Mouse (Mus musculus): ENCODE results near the gene Ric1. TPM values are rescaled to one million over a fixed set of nuclear protein-coding genes. Genes with fewer than 3 reads are reported as not detected.
"Not testable (repeated sequence)": the region's sequence is repeated elsewhere in the genome, so short reads cannot be mapped to it uniquely, and the experiment has no call there.

The Ric1 gene
- polyA plus RNA-seq, 1 experiment, result 31.9 TPM

DNA sequence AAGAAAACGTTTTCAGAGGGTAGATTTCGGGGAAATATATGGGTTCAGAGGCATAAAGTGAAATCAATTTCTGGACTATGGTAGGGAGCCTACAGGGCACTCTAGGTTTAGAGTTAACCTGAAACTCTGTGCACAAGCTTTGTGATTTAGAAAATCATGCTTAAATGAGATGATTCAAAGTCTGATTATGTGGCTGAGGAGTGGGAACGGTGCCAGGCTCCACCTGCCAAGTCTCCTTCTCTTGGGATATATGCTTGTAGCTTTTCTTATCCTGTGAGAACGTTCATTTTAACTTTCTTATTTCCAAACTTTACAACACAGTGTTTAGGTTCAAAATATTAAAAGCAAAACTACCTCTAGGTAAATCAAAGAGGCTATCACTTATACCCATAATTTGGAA is 2.5 kb downstream of the Ric1 start:
- DNase-seq (ENCODE audit: extremely low spot score in 1 of 2, low spot score in 1 of 2), result peak in 1 of 2 experiments; percentile 20

DNA sequence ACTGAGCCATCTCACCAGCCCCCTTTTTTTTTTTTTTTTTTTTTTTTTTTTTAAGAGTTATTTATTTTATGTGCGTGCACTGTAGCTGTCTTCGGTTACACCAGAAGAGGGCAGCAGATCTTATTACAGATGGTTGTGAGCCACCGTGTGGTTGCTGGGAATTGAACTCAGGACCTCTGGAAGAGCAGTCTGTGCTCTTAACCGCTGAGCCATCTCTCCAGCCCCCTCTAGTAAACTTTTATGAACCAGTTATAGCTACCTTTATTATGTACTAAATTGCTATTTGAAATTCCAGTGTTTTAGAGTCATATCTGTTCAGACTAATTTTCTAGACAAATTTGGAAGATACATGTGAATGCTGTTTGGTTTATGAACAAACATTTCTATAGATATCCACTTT is 3.5 kb downstream of the Ric1 start:
- not testable (repeated sequence) for DNase-seq (ENCODE audit: extremely low spot score in 1 of 2, low spot score in 1 of 2)

- DNase-seq (ENCODE audit: extremely low spot score in 1 of 2, low spot score in 1 of 2), result no peak
Observed at GRCm38 (mm10) chr19:29526837-29527236, 4.8 kb downstream of the Ric1 start.

- DNase-seq (ENCODE audit: extremely low spot score in 1 of 2, low spot score in 1 of 2), result no peak
Observed at GRCm38 (mm10) chr19:29527299-29527698, 5.2 kb downstream of the Ric1 start.

DNA sequence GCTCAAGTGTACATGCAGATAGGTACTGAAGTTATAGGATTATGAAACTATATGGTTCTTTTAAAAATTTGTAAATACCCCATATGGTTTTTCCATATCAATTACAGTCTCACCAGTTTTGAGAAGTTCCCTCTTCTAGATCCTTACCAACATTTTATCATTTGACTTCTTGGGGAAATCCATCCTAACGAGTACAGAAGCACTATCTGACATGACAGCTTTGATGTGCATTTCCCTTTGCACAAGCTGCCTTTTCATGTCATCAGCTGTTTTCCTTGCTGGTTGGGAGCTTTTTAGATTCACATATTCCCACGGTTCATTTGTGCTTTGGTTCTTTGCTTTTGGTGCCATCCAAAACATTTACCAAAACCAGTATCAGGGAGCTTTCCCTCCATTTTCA is 6.5 kb downstream of the Ric1 start:
- DNase-seq (ENCODE audit: extremely low spot score in 1 of 2, low spot score in 1 of 2), result no peak

GRCm38 (mm10) chr19:29534030-29534429 is 11.9 kb downstream of the Ric1 start:
- no peak for DNase-seq (ENCODE audit: extremely low spot score in 1 of 2, low spot score in 1 of 2)

DNA sequence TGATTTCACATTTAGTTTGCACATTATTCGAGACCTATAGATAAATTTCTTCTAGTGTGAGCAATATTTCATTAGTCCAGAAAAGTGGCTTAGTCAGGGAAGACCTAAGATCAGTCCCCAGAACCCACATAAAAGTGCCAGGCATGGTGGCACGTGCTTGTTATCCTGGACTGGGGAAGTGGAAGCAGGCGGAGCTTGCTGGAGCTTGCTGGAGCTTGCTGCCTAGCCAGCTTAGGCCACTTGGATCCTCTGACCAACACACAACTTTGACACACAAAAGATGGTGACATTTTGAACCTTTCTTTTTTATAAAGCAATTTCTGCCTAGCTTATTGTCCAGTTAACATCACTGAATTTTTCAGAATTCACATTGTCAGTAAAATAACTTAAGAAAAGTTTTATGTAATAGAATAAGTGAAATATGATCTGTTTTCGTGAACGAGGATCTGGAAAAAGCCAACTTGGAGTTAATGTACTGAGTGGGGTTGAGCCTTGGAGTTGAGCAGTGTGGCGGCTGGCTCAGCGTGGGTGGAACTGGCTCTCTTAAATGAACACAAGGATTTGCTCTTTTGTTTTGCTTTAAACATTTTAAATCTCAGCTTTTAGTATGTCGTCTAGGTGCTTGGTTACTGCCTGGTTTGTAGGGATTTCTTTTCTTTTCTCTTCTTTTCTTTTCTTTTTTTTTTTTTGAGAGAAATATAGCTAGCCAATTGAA is 20.3 kb downstream of the Ric1 start:
- peak in 1 of 2 experiments; percentile 29 for DNase-seq (ENCODE audit: extremely low spot score in 1 of 2, low spot score in 1 of 2)

- DNase-seq (ENCODE audit: extremely low spot score in 1 of 2, low spot score in 1 of 2), result no peak
Observed at GRCm38 (mm10) chr19:29544026-29544425, 21.9 kb downstream of the Ric1 start.

DNA sequence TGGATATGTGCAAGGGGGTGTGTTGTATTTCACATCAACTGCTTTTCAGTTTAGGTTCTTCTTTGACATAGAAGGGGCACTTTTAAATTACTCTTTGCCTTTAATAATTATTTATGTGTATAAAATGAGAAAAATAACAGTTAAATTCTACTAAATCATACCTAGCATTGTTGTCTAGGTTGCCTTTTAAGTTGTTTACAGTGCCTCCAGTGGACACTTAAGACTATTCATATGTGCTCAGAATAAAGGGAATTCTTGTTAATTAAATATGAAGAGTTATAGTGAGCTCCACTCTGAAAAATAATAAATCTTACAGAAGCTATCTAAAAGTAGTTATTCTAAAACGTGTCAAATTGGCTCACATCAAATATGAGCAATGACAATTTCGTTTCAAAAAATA is 28.5 kb downstream of the Ric1 start:
- DNase-seq (ENCODE audit: extremely low spot score in 1 of 2, low spot score in 1 of 2), result no peak

GRCm38 (mm10) chr19:29551128-29551527 is 29.0 kb downstream of the Ric1 start:
- no peak for DNase-seq (ENCODE audit: extremely low spot score in 1 of 2, low spot score in 1 of 2)

DNA sequence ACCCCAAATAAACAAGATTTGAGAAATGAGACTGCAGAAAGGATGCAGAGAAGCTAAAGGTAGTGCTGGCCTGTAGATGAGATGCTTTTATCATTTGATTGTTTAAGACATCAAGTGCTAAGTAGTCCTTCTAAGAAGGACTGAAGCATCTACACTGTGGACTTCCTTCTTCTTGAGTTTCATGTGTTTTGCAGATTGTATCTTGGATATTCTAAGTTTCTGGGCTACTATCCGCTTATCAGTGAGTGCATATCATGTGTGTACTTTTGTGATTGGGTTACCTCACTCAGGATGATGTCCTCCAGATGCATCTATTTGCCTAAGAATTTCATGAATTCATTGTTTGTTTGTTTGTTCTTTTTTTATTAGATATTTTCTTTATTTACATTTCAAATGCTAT is 29.9 kb downstream of the Ric1 start:
- not testable (repeated sequence) for DNase-seq (ENCODE audit: extremely low spot score in 1 of 2, low spot score in 1 of 2)

DNA sequence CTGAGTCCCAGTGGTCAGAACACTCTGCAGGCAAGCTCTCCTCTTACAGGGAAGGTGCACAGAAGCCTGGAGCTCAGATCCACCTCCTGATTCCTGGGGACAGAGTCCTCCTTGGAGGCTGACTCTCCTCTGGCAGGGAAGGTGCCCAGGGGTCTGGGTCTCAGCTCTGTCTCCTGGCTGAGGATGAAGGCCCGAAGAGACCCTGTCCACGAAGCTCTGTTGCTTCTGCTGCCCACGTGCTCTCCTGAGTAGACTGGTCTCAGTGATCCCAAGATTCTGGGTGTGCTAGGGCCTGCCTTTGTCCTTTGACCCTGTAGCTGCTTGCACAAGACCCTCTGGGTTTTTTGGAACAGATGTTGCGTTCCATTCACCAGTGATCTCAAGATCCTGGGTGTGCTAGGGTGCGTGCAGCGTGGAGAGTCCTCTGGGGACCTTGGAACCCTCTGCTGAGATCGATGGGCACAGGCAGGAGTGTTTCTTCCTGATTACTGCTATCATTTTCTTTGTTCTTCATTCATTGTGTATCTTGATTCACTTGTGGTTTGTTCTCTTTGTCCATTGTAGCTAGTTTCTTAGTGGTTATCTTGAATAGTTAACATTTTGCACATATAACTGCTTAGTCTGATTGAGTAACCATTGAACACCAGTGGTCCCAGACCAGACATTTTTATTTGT is 35.2 kb downstream of the Ric1 start:
- not testable (repeated sequence) for DNase-seq (ENCODE audit: extremely low spot score in 1 of 2, low spot score in 1 of 2)

GRCm38 (mm10) chr19:29562166-29562565 is 40.1 kb downstream of the Ric1 start:
- no peak for DNase-seq (ENCODE audit: extremely low spot score in 1 of 2, low spot score in 1 of 2)

DNA sequence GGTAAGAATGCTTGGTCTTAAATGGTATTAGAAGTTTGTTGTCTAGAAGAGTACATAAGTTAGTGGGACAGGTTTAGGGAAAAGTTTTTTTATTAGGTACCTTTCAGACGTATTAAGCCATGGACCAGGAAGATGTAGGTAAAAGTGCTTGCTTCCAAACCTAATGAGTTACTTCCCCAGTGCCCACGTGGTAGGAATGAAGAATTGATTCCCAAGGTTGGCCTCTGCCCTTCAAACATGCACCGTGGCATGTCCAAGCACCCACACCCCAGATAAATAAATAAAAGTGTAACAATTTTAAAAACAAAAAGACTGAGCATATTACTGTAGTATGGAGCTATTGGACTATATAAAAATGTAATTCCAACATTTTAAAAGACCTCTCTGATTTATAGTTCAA is 40.5 kb downstream of the Ric1 start:
- DNase-seq (ENCODE audit: extremely low spot score in 1 of 2, low spot score in 1 of 2), result no peak

DNA sequence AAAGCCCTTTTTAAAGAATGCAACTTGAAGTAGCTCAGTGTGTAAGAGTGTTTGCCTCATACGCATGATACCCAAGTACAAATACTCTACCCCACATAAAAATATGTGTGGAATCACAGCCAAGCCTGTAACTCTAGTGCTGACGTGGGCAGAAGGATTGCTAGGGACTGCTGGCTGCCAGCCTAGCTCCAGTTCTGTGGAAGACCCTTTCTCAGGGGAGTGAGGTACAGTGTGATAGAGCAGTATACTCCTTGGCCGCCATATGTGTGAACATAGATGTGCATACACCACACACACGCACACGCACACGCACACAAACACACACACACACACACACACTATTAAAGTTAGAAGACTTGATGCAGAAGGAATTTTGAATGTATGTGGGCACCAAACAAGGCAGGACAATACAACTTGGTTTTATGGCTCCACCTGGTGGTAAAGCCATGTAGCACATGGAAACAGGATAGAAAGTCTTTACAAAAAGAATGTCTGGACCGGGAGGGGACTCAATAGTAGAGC is 41.2 kb downstream of the Ric1 start:
- DNase-seq (ENCODE audit: extremely low spot score in 1 of 2, low spot score in 1 of 2), result peak; percentile 38 to 80

- DNase-seq (ENCODE audit: extremely low spot score in 1 of 2, low spot score in 1 of 2), result no peak
Observed at GRCm38 (mm10) chr19:29566512-29566911, 44.4 kb downstream of the Ric1 start.

GRCm38 (mm10) chr19:29582439-29582838 is 60.4 kb downstream of the Ric1 start:
- DNase-seq (ENCODE audit: extremely low spot score in 1 of 2, low spot score in 1 of 2), result no peak

GRCm38 (mm10) chr19:29583734-29584133 is 61.7 kb downstream of the Ric1 start:
- DNase-seq (ENCODE audit: extremely low spot score in 1 of 2, low spot score in 1 of 2), result no peak

DNA sequence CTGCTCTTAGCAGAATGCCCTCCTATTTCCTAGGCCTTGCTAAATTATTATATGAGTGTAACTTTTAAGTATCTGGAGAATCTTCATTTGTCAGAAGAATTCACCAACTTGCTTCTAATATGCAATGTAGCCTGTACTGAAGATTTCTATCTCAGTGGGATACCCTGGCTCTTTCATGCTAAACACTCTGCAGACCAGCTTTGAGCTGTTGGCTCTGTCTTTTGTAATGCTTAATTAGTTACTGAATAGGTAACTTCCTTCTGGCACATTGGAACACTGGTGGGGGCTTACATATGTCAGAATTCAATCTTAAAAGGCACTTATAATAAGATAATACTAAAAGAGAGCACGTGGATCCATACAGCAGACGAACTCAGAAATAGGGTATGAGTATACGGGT is 71.7 kb downstream of the Ric1 start:
- DNase-seq (ENCODE audit: extremely low spot score in 1 of 2, low spot score in 1 of 2), result not testable (repeated sequence)

DNA sequence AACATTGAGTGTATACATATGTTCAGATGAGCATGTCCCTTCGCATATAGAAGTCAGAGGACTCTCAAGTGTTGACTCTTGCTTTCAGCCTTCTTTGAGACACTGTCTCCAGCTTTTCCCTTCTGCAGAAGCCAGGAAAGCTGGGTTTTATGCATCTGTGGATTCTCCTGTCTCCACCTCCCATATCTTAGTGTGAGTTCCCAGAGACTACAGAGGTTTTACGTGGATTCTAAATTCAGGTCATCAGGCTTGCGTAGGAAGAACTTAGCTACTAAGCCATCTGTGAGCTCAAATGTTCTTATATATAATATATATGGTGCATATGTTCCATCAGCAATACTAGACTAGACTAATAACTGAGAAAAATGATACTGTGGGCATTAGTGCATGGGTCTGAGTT is 74.2 kb downstream of the Ric1 start:
- DNase-seq (ENCODE audit: extremely low spot score in 1 of 2, low spot score in 1 of 2), result peak in 1 of 2 experiments; percentile 32

GRCm38 (mm10) chr19:29596985-29597384 is 74.9 kb downstream of the Ric1 start:
- DNase-seq (ENCODE audit: extremely low spot score in 1 of 2, low spot score in 1 of 2), result no peak

DNA sequence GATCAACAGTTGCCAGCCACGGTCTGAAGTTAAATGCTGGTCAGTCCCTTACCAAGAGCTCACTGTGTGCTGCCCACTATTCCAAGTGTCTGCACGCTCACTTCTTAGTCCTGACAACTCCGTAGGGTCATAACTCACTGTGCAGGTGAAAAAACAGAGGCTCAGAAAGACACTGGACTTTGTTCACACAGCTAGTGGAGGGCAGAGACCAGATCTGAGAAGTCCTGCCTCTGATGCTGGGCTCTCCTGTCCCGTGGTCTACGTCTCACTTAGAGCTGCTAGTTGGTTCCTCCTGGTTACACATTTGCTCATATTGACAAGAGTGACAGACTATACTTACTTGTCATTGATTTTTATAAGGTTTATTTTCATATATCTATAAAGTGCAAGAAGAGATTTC is 76.9 kb downstream of the Ric1 start:
- no peak for DNase-seq (ENCODE audit: extremely low spot score in 1 of 2, low spot score in 1 of 2)
